Mouse (Mus musculus): ENCODE measurements around the gene Gdf5. TPM values are rescaled to one million over a fixed set of nuclear protein-coding genes. Genes with fewer than 3 reads are reported as not detected.

Gdf5 gene
- polyA plus RNA-seq, 1 experiment from 2014 or later: 1.7 TPM

DNA sequence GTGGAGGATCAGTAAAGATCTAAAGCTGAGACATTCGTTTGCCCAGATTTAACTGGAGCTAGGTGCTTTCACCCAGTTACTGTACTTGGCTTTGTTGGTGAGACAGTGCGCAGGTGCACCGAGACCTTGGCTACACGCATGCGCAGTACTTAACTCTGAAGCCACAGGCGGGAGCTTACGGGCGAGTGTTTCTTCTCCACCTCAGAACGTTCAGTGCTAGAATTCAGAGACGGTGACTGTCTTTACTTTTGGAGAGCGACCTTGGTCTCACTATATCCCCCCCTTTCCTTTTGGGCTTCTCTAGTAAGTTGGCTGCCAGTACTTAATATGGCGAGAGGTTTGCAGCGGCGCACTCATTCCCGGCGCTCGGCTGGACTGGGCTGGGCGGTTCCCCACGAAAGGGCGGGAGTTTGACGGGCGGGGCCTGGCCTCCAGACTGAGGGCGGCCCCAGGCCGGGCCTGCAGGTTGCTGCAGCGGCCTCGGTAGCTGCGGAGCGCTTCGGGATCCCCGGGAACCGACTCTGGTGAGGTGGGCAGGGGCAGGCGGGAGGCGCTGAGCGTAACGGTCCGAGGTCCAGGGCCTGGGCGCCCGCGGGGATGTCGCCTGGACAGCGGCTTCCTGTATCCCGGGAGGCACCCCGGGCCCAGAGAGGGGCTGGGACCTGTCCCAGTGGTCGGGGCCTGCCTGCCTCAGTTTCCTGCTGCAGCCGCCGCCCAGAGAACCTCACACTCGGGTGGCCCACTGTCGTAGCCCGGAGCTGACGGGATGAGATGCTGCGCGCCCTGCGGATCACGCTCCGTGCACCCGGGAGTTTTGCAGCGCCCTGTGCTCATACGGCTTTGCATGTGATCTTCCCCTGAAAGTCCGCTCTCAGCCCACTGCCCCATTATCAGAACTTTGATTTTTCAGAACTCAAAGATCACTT is 11.2 kb upstream of the Gdf5 start, which contains the start of gene Cep250:
TSS of gene Cep250 (plus strand) at position 325 of the 926 bp plus-strand sequence.
- no peaks in the 10 kb centered on the region for H3K27me3 ChIP-seq (replicated peaks; ENCODE audit: insufficient read depth, low read length)
- DNase-seq (ENCODE audit: low spot score) (peak; percentile 96), ATAC-seq (peak; percentile 99)
- peak within 1 kb of the TSS; percentile 82 for H3K4me3 ChIP-seq (ENCODE audit: low read depth, low read length)
- TF ChIP-seq CTCF (IDR thresholded peaks at IDR 0.05): no peak
- no peak for TF ChIP-seq EP300 (IDR thresholded peaks at IDR 0.05)
- H3K4me1 ChIP-seq (ENCODE audit: insufficient read depth, low read depth, low read length): no peaks in the 10 kb centered on the region
- peak within 1 kb of the TSS; percentile 83 for H3K27ac ChIP-seq (ENCODE audit: low read length)
- under 1% methylated on average over 59 of the region's 59 CpGs for WGBS
- H3K36me3 ChIP-seq (ENCODE audit: insufficient read depth, low read length): no peaks in the 10 kb centered on the region
- no peaks in the 10 kb centered on the region for H3K9me3 ChIP-seq (ENCODE audit: low read length)
- H3K9ac ChIP-seq (replicated peaks; ENCODE audit: low read depth): peak within 1 kb of the TSS; percentile 75
- H3K4me2 ChIP-seq (replicated peaks; ENCODE audit: low read depth, low read length): peak within 1 kb of the TSS; percentile 92

DNA sequence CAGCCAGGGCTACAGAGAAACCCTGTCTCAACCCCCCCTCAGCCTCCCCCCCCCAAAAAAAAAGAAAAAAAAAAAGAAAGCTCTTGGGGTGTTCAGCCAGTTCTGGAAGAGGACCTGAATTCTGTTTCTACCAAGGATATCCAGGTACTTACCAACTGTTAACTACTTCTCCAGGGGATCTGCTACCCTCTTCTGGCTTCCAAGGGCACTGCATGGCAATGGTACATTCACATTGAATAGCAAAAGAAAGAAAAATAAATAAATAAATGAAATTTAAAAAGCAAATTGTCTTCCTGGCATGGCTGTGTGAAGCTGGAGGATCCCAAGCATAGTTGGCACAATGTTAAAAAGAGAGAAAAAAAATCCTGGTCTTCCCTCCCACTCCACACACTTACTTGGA is 6.8 kb upstream of the Gdf5 start:
- H3K9me3 ChIP-seq (ENCODE audit: low read length): no peaks in the 10 kb centered on the region
- DNase-seq (ENCODE audit: low spot score) (peak; percentile 83), ATAC-seq (no peak)
- H3K27me3 ChIP-seq (replicated peaks; ENCODE audit: insufficient read depth, low read length): no peaks in the 10 kb centered on the region
- no peak overlapping the region for H3K9ac ChIP-seq (replicated peaks; ENCODE audit: low read depth)
- no peaks in the 10 kb centered on the region for H3K4me1 ChIP-seq (ENCODE audit: insufficient read depth, low read depth, low read length)
- TF ChIP-seq EP300 (IDR thresholded peaks at IDR 0.05) (no peak), CTCF (IDR thresholded peaks at IDR 0.05) (peak; percentile 78)
- no peak overlapping the region for H3K27ac ChIP-seq (ENCODE audit: low read length)
- no peak overlapping the region for H3K4me2 ChIP-seq (replicated peaks; ENCODE audit: low read depth, low read length)
- H3K4me3 ChIP-seq (ENCODE audit: low read depth, low read length): no peak overlapping the region
- no peaks in the 10 kb centered on the region for H3K36me3 ChIP-seq (ENCODE audit: insufficient read depth, low read length)

- H3K9ac ChIP-seq (replicated peaks; ENCODE audit: low read depth): no peak overlapping the region
- no peaks in the 10 kb centered on the region for H3K36me3 ChIP-seq (ENCODE audit: insufficient read depth, low read length)
- no peaks in the 10 kb centered on the region for H3K27me3 ChIP-seq (replicated peaks; ENCODE audit: insufficient read depth, low read length)
- no peak for ATAC-seq
- no peaks in the 10 kb centered on the region for H3K9me3 ChIP-seq (ENCODE audit: low read length)
- 0 out of 2 replicates have a peak, but pooled peaks cover 3% of the 10 kb centered on the region for H3K4me1 ChIP-seq (ENCODE audit: insufficient read depth, low read depth, low read length)
- H3K4me2 ChIP-seq (replicated peaks; ENCODE audit: low read depth, low read length): no peak overlapping the region
- 37% methylated on average over 6 of the region's 6 CpGs for WGBS
- no peak overlapping the region for H3K4me3 ChIP-seq (ENCODE audit: low read depth, low read length)
- DNase-seq (ENCODE audit: low spot score): no peak
- TF ChIP-seq EP300 (IDR thresholded peaks at IDR 0.05) (no peak), CTCF (IDR thresholded peaks at IDR 0.05) (no peak)
- H3K27ac ChIP-seq (ENCODE audit: low read length): no peak overlapping the region
Observed at GRCm38 (mm10) chr2:155949362-155949761, 4.2 kb upstream of the Gdf5 start.

DNA sequence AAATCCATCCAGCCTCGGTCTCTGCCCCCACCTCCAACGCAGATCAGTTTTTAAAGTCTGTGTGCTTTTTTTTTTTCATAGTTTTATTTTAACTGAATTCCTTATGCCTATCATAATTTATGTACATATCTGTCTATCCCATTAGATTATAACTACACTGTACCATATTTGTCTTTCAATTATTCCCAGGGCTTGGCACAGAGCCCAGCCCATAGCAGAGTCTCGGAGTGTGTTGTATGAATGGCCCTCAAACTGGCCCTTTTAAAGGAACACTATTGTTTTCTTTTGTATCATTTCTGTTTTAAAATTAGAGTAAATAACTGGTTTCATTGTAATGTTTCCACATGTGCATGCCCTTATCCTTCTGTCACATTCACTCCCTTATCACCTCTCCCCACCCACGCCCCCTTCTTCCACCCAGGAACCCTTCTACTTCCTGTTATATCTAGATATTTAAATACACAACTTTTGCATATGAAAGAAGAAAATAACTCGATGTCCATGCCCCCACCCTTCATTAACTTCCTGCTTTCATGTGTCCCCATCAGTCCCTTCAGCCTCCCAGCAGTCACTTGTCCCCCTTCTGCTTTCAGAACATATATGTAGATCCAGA is 2.3 kb upstream of the Gdf5 start:
- Histone ChIP-seq H3K4me1 (ENCODE audit: insufficient read depth, low read depth, low read length) (peaks cover 3% of the 10 kb centered on the region; the same call in 1 of the 2 replicates), H3K36me3 (ENCODE audit: insufficient read depth, low read length) (no peaks in the 10 kb centered on the region), H3K4me3 (ENCODE audit: low read depth, low read length) (no peak overlapping the region), H3K4me2 (replicated peaks; ENCODE audit: low read depth, low read length) (no peak overlapping the region), H3K27me3 (replicated peaks; ENCODE audit: insufficient read depth, low read length) (no peaks in the 10 kb centered on the region), H3K27ac (ENCODE audit: low read length) (no peak overlapping the region), H3K9me3 (ENCODE audit: low read length) (no peaks in the 10 kb centered on the region), H3K9ac (replicated peaks; ENCODE audit: low read depth) (no peak overlapping the region)
- no peak for TF ChIP-seq EP300 (IDR thresholded peaks at IDR 0.05)
- no peak for TF ChIP-seq CTCF (IDR thresholded peaks at IDR 0.05)
- DNase-seq (ENCODE audit: low spot score): no peak
- WGBS: 23% methylated on average over 5 of the region's 5 CpGs
- no peak for ATAC-seq

- Histone ChIP-seq H3K9ac (replicated peaks; ENCODE audit: low read depth) (no peak overlapping the region), H3K9me3 (ENCODE audit: low read length) (no peaks in the 10 kb centered on the region), H3K27ac (ENCODE audit: low read length) (no peak overlapping the region), H3K4me3 (ENCODE audit: low read depth, low read length) (no peak overlapping the region), H3K36me3 (ENCODE audit: insufficient read depth, low read length) (no peaks in the 10 kb centered on the region), H3K4me2 (replicated peaks; ENCODE audit: low read depth, low read length) (no peak overlapping the region), H3K27me3 (replicated peaks; ENCODE audit: insufficient read depth, low read length) (no peaks in the 10 kb centered on the region), H3K4me1 (ENCODE audit: insufficient read depth, low read depth, low read length) (peaks cover 3% of the 10 kb centered on the region; the same call in 1 of the 2 replicates)
- no peak for DNase-seq (ENCODE audit: low spot score)
- no peak; the same call in 1 of the 2 replicates for ATAC-seq
- 36% methylated on average over 4 of the region's 4 CpGs for WGBS
- TF ChIP-seq CTCF (IDR thresholded peaks at IDR 0.05) (no peak), EP300 (IDR thresholded peaks at IDR 0.05) (no peak)
Observed at GRCm38 (mm10) chr2:155946499-155946898, 1.3 kb upstream of the Gdf5 start.

DNA sequence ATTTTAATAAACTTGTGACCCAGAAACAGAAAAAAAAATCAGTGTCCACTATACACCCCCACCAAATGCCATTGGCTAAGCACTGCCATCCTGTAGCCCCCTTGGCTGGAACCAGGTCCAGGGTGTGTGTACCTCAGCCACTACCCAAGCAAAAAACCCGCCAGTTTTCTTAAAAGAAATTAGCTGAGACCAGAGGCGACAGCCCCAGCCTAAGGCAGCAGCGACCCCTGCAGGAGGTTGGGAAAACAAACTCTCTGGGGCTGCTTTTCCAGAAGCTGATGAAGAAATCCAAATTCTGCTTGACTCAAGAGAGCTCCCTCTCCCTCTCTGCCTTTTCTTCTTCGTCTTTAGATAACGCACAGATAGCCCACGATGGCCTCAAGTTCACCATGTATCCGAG is 902 bp upstream of the Gdf5 start:
- Histone ChIP-seq H3K36me3 (ENCODE audit: insufficient read depth, low read length) (no peaks in the 10 kb centered on the region), H3K9me3 (ENCODE audit: low read length) (no peaks in the 10 kb centered on the region), H3K4me2 (replicated peaks; ENCODE audit: low read depth, low read length) (no peak overlapping the region), H3K27me3 (replicated peaks; ENCODE audit: insufficient read depth, low read length) (no peaks in the 10 kb centered on the region), H3K4me3 (ENCODE audit: low read depth, low read length) (no peak overlapping the region), H3K4me1 (ENCODE audit: insufficient read depth, low read depth, low read length) (peaks cover 3% of the 10 kb centered on the region; the same call in 1 of the 2 replicates), H3K9ac (replicated peaks; ENCODE audit: low read depth) (no peak overlapping the region), H3K27ac (ENCODE audit: low read length) (no peak overlapping the region)
- DNase-seq (ENCODE audit: low spot score): peak; percentile 87
- WGBS: 3% methylated on average over 7 of the region's 7 CpGs
- peak; percentile 12; the same call in 1 of the 2 replicates for ATAC-seq
- TF ChIP-seq CTCF (IDR thresholded peaks at IDR 0.05) (peak; percentile 89), EP300 (IDR thresholded peaks at IDR 0.05) (no peak)

Measured in lung, postnatal 0 days (tissue).